Mouse (Mus musculus) left cerebral cortex, postnatal 14 days (tissue): ENCODE measurements at regions not wholly inside any gene's neighbourhood (a gene's known extent, or its start where the extent isn't known, plus 50 kb on each side); places are given as distances from the start of the nearest gene placed in this dataset.

Experiments used
- DNase-seq, 2 experiments: peaks; one replicate each; pipeline ENCODE4 v3.0.0; 2021 to 2022; ENCODE audit warnings: low spot score in 2 of 2, mixed read lengths in 1 of 2
- intact Hi-C: fragments of 180-260 bp; cut with DNase I; formaldehyde crosslinking; loops from one replicate; pipeline ENCODE4 v1.15.1; 2025

GRCm38 (mm10) chr2:123023918-123024317, 258.9 kb downstream of the Sqor start:
- intact Hi-C loops: no loop called here
- DNase-seq: peak; percentile 28 to 48

GRCm38 (mm10) chr2:123024380-123024779, 259.3 kb downstream of the Sqor start:
- peak in 1 of 2 experiments; percentile 1 for DNase-seq
- intact Hi-C loops: no loop called here

DNA sequence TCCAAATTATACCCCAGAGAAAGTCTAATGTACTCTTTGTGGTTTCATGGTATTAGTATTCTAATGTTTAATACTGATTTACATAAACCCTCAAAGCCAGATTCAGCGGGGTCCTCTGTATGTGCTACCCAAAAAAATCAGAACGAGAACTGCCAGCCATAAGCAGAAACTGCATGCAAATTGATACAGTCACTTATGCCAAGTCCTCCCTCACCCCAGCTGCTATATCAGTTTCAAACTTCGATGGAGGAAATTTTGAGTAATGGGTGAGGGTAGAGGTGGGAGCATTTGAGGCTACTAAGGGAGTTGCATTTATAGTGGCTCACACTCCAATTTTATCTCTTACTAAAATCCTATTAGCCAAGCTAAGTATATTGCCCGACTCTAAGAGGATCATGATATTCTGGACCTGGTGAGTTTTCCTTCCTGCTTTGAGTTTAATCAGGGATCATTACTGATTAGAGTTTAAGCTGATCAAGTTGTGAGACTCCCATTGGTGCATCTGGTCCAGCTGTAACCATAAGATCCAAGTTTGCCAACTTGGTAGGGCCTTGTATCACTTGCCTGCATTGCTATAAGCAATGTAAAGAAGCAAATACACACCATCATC, 260.0 kb downstream of the Sqor start:
- intact Hi-C loops: no loop called here
- peak; percentile 7 to 15 for DNase-seq

DNA sequence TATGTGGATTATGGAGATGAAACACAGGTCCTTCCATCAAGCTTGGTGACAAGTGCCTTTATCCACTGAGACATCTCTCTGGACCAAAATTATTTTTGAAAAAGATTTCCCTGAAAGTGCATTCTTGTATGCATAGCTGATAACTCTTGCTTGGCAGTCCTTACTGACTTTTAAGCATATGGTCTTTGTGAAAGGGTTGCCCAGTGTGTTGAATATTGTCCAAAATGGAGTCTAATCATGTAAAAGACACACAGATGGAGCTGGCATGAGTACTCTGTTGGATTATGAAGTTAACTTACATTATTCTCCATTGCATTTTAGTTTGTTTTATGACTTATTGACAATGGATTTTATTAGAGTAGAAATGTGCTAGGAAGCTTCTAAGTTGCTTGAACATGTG, 282.3 kb downstream of the Sqor start:
- no peak for DNase-seq
- intact Hi-C loops: no loop called here

DNA sequence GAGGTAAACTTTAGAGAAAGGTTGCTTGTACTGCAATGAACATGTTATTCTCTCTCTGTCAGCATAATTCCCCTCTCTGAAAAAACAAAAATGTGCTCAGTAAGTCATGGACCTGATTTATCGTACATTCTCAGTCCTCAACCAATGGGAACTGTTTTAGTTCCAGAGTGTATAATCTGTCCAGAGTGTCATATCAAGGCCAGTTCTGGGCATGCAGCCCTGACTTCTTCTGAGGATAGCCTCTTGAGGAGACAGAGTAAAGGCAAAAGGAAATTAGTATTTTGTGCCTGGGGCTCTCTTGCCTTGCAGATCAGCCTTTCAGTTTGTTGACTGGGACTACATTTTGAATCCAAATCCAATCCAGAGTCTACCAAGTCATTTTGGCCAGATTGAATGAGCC, 299.6 kb downstream of the Sqor start:
- DNase-seq: no peak
- intact Hi-C loops: no loop called here

DNA sequence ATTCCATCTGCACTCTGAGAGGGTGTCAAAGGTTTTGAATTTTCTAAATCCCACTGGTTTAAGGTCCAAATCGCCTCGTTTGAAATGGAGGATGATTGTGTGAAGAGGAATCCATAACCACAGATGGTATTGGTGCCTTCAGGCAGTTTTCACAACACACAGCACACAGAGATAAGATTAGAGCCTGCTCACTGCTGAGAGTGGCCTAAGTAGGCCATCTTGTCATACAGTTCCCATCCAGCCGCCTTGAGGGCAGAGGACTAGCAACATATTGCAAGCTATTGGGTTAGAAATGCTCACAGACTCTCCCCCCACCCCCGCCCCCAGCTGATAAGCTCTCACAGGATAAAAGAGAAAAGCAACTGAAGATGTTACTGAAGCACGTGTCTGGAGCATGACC, 303.8 kb downstream of the Sqor start:
- intact Hi-C loops: no loop called here
- DNase-seq: no peak

DNA sequence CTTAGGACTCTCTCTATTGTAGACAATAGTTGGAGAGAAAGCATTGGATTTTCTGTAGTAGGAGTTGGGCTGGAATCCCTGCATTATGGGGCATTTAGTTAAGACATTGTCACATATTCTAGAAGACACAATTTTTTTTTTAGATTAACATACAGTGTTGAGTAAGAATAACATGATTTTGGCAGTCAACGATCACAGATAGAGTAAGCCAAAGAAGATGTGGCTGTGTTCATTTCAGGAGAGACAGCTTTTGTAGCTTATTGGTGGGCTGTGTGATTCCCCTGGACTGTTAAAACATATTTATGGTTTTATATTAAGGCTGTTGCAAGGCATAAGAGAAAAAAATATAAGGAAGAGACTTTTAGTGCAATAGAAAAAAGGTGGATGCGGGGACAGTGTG, 307.6 kb downstream of the Sqor start:
- DNase-seq: peak in 1 of 2 experiments; percentile 10
- intact Hi-C loops: no loop called here

- no peak for DNase-seq
- intact Hi-C loops: no loop called here
Measured at GRCm38 (mm10) chr2:123073476-123074085, 308.5 kb downstream of the Sqor start.

DNA sequence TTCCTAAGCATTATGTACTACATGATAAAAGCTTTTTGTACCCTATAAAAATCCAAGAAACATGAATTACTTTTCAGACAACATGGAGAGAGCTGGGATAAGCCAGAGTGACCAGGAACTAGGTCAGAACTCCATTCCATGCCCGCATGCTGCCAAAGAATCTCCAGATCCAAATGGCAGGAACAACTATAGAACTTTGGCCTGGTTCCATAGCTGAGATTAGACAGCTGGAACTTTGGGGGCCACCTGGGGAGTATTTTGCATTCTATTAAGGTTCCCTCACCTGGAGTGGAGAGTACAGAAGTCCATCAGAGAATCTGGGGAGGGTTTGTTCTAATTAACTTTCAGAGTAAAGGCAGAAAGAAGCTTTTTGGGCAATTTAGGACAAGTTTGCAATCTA, 327.7 kb downstream of the Sqor start:
- intact Hi-C loops: no loop called here
- DNase-seq: no peak

GRCm38 (mm10) chr2:123103530-123103929, 338.5 kb downstream of the Sqor start:
- intact Hi-C loops: no loop called here
- no peak for DNase-seq

- no peak for DNase-seq
Measured at GRCm38 (mm10) chr2:123131496-123131895, 366.5 kb downstream of the Sqor start.

GRCm38 (mm10) chr2:123153170-123153569, 388.1 kb downstream of the Sqor start:
- intact Hi-C loops: no loop called here
- peak in 1 of 2 experiments; percentile 8 for DNase-seq

More at GRCm38 (mm10) chr2:123131496-123131895, 366.5 kb downstream of the Sqor start:
- intact Hi-C loops: no loop called here

- DNase-seq: no peak
- intact Hi-C loops: no loop called here
Measured at GRCm38 (mm10) chr2:123165384-123165783, 400.3 kb downstream of the Sqor start.

- DNase-seq: no peak
- intact Hi-C loops: no loop called here
Measured at GRCm38 (mm10) chr2:123170611-123171010, 405.6 kb downstream of the Sqor start.

DNA sequence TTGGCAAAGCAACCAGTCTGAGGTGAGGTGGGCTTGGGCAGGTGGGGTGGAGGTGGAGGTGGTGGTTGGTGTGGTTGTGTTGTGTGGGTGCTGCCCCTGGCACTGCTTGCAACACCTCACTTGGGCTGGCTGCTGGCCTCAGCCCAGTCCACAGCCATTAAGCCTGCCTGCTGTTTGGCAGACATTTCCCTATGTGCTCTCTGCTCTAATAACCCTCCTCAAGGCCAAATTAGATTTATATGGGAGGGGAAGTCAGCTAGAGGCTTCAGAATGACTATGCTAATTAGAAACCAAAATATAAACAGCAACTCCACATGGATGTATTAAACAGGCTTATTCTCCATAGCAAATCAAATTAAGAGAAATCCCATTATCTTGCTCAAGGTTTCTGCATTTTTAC, 417.2 kb downstream of the Sqor start:
- intact Hi-C loops: no loop called here
- no peak for DNase-seq

- intact Hi-C loops: loop anchor here (10.0 kb wide), 1 partner anchor 904 kb away; no protein-coding TSS in a partner anchor
- no peak for DNase-seq
Measured at GRCm38 (mm10) chr2:123190795-123191582, 426.0 kb downstream of the Sqor start.

GRCm38 (mm10) chr2:123194533-123194932, 429.5 kb downstream of the Sqor start:
- intact Hi-C loops: loop anchor here (10.0 kb wide), 1 partner anchor 900 kb away; no protein-coding TSS in a partner anchor
- peak; percentile 10 to 34 for DNase-seq
